Mouse (Mus musculus): ENCODE data around the gene Cdc25a. TPM values are rescaled to one million over a fixed set of nuclear protein-coding genes. Genes with fewer than 3 reads are reported as not detected.

Cdc25a gene
- total RNA-seq, 2 experiments from 2014 or later, result 16.3 to 17.2 TPM

DNA sequence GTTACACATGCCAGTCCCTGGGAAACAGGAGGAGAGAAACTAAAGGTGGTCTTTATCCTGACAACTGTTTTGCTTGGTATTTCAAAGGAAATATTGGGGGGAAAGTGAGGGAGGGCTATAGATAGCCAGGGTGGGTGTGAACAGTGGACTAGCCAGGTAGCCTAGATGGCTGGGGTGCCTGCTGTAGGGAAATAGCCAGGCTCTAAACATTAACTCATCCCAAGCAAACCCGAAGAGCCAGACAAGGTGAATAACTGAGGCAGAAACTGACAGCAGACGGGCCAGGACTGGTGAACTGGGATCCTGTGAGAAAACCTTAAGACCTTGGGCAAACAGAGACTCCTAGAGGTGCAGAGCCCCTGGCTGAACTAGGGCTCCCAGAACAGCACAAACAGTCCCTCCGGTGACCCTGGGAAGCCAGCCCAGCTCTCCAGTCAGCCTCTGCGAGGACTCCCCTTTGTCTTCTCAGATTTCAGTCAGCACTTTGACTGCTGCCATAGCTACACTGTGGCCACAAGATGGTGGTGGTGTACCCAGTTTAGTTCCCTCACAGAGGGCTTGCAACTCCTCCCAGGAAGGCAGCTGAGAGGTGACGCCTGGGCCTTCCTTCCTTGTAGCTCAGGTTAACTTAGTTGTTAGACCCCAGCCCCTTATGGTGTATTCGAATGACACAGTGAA, 19.2 kb downstream of the Cdc25a start:
- peak; percentile 84 for DNase-seq

DNA sequence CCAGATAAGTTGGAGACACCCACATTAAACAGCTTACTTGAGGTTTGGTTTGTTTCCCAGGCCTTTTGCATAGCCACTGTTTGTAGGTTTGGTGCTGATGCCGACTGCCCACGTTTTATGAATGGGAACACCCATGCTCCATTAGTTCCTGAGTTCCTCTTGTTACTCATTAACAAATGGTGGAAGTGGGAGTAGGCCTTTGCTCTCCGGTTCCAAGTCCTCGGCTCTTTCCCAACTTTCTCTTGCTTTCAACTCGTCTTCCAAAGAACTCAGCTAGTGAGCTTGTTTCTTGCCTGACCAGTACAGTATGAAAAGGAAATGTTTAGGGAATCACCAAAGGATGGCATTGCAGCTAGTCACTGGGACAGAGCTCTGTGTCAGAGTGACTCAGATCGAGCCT, 20.2 kb downstream of the Cdc25a start:
- DNase-seq, result peak; percentile 29

DNA sequence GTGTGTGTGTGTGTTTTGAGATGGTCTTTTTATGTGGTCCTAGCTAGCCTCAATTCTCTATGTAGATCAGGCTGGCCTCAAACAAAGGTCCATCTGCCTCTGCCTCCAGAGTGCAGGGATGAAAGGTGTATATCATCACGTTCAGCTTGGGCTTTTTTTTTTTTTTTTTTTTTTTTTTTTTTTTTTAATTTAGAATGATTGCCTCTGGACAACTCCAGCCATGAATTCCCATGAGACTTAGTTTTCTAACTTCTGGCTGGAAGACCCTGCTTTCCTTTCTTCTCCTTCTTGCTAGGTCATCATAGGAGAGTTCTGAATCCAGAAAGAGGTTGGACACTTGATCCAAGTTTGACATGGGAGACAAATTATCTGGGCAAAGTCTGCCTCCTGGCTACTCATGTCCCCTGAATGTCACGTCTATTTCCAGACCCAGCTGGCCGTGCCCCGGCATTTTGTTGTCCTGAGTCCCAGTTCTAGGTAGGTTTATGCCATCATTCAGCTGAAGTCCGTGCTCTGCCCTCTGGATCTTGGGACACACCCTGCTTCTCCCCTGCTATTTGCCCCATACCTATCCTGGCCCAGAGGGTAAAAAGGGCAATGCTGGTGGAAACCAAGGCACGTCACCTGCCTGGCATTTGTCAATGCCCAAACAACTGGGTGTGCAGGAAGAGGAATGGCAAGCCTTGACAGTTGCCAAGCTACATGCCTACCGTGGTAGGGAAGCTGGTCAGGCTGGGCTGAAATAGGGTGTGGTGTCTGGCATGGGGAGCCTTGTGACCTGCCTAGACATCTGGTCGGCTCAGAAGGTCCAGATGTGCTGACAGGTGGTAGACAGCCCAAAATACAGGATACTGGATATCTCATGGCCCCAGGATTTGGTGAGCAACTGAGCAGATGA, 21.1 kb downstream of the Cdc25a start:
- no peak for DNase-seq

DNA sequence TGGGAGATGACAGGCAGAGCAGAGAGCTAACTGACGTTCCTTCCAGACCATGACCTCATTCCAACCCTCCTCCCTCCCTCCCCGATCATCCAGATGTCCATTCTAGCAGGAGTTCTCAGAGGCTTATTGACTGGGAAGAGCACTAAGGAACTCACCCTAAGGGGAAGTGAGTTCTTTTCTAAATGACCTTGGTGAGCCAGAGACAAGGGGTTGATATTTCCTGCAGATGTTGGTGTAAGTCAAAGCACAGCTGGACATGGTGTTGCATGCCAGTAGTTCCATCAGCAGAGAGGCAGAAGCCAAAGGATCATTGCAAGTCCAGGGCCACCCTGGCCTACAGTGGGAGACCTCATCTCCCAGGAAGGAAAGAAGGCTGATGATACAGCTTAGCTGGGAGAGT, 22.6 kb downstream of the Cdc25a start:
- DNase-seq, result peak; percentile 51

DNA sequence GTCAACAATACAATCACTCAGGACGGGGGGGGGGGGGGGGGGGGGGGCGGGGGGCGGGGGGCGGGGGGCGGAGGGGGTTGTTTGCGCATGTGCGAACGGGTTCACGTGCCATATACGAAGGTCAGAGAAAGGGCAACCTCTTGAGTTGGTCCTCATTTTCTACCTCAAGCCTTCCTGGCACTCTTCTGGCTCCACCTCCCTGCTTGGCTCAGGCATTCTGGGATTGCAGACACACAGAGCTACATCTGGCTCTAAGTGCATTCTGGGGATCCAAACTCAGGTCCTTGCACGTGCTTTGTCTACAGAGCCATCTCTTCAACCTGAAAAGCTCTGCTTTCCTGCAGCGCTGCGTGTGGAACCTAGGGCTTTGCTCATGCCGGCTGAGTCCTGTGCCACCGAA, 24.0 kb downstream of the Cdc25a start:
- no peak for DNase-seq

DNA sequence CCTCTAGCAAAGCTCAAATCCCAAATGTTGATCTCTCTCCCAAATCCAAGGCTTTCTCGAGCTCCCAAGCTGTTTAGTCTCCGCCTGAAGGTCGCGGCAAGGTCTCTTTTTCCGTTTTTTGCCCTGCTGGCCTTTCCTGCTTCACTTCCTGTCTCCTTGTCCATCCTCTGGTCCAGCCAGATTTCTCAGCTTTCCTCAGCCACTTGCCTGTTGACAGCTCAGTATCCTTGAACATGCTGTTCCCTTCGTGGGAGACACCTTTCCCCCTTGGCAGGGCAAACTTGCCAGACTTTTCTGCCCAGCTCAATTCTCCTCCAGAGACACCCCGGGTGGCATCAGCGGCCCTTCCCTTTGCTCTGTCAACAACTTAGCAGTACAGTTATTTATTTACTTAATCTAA, 24.4 kb downstream of the Cdc25a start:
- peak; percentile 18 for DNase-seq

DNA sequence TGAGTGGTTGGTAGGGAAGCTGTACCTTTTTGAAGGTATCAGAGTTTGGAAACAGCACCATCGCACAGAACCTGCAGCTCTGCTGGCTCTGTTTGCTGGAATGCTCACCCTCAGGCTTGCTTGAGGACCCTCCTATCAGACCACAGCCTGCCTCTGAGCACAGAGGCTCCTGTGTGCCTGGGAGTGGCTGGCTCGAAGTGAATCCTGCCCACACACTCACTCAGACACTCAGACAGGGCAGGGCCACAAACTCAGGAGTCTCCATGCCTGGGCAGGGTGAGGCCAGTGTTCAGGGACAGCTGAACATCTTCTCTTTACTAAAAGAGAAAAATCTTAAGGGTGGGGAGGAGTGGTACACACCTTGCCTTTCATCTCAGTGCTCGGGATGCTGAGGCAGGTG, 25.2 kb downstream of the Cdc25a start:
- no peak for DNase-seq

DNA sequence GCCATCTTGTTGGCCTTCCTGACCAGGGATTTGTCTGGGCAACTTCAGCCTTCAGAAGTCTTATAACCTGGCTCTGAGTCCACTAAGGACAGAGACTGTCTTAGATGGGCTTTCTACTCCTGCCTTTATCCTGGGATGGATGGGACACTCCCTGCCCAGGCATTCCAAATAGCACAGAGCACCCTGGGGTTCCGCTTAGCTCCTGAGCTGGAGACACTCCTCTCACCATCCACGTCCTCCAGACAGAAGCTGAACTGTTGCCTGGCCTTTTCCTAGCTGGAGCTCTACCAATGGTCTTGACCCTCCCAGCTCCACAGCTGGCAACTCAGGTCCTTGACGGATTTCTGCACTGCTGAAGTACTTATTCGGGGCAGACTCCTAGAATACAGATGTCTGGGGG, 26.9 kb downstream of the Cdc25a start:
- DNase-seq, result no peak

DNA sequence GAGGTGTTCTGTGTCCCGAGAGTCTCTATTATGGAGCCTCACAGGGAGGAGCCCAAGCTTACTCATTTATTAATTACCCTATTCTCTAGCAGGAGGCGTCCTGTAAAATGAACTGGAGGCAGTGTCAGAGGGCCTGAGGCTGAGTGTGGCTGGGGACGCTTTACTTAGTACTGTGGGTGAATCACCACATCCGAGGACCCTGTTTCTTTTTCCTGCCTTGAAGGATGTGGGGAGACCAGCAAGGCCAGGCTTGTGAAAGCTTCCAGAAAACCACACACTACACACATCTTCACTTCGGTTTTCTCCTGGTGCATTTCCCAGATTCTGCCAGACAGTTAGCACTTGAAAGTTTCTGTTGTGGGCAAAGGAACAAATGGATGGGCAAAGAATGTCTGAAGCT, 27.4 kb downstream of the Cdc25a start:
- DNase-seq, result no peak

DNA sequence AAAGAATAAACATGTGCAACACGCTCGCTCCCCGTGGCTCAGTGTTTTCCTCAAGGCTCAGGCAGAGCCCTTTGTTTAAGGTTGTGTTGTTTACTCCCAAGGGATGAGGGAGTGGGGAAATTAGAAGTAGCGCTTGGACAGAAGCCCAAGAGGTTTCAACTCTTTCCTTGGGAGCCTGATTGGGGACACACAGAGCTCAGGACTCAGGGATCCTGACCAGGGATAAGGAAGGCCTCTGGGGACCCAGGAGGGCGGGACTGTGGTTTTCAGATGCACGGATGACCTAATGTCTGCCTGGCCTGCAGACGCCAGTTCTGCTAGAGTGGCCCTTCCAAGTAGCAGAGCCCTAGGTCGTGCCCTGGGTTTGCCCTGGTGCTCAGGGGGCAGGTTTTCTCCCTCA, 31.9 kb downstream of the Cdc25a start:
- peak; percentile 84 for DNase-seq

DNA sequence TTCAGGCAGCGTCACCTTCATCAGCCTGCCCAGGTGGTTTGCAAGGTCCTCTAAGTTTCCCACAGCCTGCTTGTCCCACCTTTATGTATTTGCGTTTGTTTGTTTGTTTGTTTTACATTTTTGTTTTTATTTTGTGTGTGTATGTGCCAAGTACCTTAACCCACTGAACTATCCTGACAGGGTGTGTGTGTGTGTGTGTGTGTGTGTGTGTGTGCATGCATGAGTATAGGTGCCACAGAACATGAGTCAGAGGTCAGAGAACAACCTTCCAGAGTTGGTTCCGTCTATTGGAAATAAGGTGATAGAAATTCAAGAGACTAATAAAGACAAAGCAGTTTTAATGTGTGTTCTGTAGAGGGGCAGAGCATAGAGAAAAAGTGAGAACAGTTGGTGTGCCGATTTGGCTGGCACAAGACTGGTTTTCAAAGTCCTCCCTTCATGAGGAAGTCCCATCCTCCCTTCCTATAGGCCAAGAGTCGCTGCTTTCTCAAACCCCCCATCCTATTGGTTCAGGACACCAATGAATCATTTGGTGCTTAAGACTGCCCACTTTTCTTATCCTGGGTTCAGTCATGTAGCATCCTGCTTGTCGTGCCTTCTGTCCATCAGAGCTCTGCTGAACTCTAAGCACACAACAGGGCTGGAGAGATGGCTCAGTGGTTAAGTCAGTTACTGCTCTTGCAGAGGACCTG, 32.5 kb downstream of the Cdc25a start:
- DNase-seq, result no peak

DNA sequence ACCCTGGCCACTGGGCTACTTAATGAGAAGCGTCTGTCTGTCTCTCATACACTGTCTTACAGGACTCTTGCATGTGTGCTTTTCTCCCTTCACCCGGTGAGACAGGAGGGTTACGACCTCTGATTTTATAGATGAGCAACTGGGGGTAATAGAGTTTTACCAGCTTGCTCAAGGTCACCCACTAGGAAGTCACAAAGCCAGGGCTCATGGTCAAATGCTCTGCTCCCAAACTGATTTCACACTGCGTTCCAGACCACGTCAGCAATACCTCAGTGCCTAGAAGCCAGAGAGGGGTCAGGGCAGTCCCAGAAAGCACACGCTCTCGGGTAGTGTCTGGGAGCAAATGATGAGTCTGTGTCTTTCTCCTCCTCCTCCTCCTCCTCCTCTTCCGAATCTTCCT, 33.7 kb downstream of the Cdc25a start:
- DNase-seq, result no peak

DNA sequence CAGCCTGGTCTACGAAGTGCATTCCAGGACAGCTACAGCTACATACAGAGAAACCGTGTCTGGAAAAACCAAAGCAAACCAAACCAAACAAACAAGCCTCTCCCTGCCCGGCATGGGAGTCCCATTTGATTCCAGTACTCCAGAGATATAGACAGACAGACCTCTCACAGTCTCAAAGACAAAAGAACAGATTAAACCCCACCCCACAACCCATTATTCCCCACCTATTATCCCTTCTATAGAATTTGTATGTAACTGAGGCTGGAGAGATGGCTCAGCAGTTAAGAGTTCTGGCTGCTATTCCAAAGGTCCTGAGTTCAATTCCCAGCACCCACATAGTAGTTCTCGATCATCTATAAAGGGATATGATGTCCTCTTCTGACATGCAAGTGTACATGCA, 34.5 kb downstream of the Cdc25a start:
- no peak for DNase-seq

DNA sequence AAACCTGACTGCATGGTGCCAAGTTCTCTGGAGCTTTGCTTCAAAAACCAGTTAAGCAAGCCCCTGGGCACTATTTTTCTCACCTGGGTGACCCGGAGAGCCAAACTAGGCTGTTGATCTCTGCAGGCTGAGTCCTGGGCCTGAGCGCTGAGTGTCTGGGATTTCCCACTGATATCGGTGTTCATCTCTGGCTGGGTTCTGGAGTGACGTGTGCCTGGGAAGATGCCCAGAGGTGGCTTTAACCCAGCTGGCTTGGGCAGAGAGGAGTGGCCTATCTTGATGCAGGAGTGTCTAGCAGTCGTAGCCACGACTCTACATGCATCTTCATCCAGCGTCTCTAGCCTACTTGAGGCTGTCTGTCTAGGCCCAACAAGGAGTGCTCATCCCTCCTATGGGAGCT, 36.4 kb downstream of the Cdc25a start:
- peak; percentile 56 for DNase-seq

DNA sequence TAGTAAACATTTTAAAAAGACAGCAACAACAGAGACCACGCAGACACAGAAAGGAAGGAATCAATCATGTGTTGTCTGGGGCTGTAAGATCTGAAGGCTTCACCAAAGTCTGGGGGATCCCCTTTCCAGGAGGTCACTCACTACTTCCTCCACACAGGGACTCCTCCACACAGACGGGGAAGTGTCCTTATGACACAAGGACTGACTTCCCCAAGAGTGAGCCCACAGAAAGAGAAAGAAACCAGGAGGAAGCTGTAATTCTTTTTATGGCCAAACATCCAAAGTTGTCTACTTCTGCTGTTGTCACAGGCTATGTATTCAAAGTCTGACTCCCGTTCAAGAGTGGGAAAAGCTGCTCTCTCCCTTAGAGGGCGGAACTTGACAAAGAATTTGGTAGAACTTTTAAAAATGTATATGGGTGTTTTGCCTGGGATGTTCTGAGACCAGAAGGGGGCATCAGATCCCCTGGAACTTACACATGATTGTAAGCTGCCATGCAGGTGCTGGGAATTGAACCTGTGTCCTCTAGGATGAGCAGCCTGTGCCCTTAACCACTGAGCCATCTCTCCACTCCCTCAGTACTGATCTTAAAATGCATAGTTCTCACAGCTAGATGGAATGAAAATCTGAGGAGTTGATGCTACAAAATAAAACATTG, 39.0 kb downstream of the Cdc25a start:
- DNase-seq, result no peak

DNA sequence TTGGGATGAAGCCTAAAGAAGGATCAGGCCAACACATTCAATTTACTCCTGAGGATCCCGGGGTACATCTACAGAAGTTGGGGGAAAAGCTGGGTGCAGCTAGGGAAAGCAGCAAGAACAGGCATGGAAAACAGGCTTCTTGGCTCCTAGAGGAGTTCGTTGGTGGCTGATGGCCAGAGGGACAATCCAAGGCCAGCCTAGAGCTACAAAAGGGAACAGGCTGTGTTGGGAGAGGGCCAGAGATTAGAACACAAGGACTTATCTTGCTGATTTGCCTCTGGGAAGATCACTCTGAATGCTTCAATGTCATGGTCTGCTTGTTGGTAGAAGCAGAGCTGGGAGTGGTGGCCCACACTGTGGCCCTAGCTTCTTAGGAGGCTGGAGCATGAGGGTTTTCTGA, 42.6 kb downstream of the Cdc25a start:
- DNase-seq, result peak; percentile 27

DNA sequence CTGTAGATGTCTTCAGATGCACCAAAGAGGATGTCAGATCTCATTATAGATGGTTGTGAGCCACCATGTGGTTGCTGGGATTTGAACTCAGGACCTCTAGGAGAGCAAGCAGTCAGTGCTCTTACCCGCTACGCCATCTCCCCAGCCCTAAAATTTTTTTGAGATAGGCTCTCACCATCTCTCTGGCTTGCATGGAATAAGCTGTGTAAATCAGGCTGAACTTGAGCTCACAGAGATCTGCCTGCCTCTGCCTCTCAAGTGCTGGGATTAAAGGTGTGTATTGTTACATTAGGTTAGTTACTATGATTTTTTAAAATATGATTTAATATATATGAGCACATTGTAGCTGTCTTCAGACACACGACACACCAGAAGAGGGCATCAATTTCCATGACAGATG, 53.8 kb downstream of the Cdc25a start:
- no peak for DNase-seq

DNA sequence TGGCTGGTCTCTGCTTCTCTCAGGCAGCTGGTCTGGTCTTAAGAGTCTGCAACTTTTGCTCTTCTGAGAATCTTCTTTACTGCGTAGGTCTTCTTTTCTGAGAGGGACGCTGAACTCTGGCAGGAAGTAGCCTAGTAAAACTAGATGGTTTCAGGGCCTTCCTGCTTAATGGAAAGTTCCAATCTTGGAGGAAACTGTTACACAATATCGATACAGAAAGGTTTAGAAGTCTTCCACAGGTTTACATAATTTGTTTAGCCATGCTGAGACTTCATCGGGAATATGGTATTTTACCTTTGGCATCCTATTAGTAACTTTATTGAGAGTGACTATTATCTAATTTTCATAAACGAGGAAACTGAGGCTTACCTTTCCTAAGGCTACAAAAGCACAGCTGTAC, 54.7 kb downstream of the Cdc25a start:
- no peak for DNase-seq

DNA sequence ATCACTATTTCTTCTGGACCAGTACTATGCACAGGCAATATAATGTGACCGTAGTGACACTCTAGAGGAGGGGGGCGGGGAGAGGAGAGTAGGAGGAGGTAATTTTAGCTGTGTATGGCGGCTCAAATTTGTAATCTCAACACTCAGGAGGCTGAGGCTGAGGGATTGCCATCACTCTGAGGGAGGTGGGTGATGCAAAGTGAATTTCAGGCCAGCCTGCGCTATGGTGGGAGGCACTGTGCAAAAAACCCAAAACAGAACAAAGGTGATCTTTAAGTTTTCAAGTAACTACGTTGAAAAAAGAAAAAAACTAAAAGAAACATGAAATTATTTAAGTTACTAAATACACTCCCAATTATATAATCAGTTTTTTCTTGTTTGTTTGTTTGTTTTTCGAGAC, 55.4 kb downstream of the Cdc25a start:
- DNase-seq, result no peak

DNA sequence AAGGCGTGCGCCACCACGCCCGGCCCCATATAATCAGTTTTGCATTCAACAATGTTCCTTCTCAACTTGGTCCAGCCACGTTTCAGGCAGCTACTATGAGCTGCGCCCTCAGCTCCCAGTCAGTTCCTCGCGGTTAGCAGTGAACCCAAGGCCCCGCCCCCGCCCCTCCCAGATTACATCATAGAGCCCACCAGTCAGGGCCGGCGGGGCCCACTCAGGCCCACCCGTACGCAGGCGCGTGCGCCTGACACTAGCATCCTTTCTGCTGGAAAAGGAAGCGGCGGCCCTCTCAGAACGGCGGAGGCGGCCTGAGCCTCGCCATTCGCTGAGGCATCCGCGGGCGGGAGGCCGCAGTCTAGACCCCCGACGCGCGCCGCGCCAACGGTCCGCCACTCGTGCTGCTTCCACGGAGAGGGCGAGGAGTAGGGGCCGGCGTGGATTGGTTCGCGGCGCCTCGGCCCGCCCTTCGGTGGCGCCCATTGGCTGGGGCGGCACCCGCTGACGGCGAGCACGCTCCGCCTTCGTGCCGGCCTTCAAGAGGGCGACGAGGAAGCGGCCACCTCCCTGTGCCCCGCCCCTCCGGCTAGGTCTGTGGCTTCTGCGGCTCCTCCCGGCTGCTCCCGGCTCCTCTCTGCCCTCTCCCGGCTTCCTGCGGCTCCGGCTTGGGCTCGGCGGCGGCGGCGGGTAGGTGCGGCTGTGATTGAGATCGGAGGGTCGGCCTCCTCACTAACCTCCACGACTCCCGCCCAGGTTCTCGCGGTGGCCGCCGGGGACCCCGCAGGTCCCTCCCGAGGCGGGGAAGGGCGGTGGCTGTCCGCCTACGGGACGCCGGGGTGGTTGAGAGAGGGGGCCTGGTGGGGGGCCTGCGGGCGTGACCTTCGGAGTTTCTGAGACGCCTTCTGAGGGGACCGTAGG, 56.1 kb downstream of the Cdc25a start, which contains the start of gene Map4:
TSS of gene Map4 (plus strand) at position 204 of the 915 bp plus-strand sequence.
- peak; percentile 98 for DNase-seq

DNA sequence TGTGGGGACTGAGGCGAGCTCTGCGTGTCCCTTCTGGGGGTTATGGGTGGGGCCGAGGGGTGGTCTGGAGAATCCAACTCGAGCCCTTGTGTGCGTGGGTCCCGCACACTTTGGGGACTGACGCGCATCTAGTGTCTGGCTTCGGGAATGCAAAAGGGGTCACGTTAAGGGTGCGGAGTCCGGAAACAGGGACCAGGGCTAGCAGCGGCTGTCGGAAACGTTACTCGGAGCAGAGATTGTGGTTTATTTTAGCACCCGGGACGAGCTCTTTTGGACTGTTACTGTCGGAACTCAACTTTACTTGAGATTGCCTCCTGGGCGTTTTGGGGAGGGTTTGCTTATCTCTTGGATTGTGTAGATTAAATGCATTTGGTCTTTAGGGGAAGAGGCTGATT, 57.0 kb downstream of the Cdc25a start:
- DNase-seq, result peak; percentile 49

Measured in heart, postnatal 4 days (tissue).